Mouse (Mus musculus) forelimb bud, embryonic 11.5 days (tissue): ENCODE data around the gene Dnah7a.
"Not testable (repeated sequence)": the region's sequence is repeated elsewhere in the genome, so short reads cannot be mapped to it uniquely, and the experiment has no call there.

Experiments
- DNase-seq: peaks from one replicate; pipeline ENCODE4 v3.0.0-alpha.2; 2012; ENCODE audit warnings: low read depth, low spot score

The Dnah7a gene

GRCm38 (mm10) chr1:53388762-53389161 is 317.8 kb downstream of the Dnah7a start:
- DNase-seq: no peak

- DNase-seq: no peak
Measured at GRCm38 (mm10) chr1:53384085-53384688, 322.4 kb downstream of the Dnah7a start.

GRCm38 (mm10) chr1:53377731-53378130 is 328.9 kb downstream of the Dnah7a start:
- DNase-seq: no peak

GRCm38 (mm10) chr1:53375965-53376364 is 330.6 kb downstream of the Dnah7a start:
- not testable (repeated sequence) for DNase-seq

GRCm38 (mm10) chr1:53358988-53359387 is 347.6 kb downstream of the Dnah7a start:
- no peak for DNase-seq

GRCm38 (mm10) chr1:53352327-53353261 is 354.0 kb downstream of the Dnah7a start, which contains the start of the genes Asdurf, Gm28551 and Asnsd1:
TSS of gene Asdurf (minus strand) at chr1:53352619.
TSS of gene Gm28551 (minus strand) at chr1:53352667.
TSS of gene Asnsd1 (minus strand) at chr1:53352752.
- DNase-seq: peak; percentile 94
